Mouse (Mus musculus): ENCODE measurements around the gene Klre1. TPM values are rescaled to one million over a fixed set of nuclear protein-coding genes. Genes with fewer than 3 reads are reported as not detected.

Klre1 gene
- polyA plus RNA-seq, 1 experiment: not detected

- no peak for TF ChIP-seq GATA1 (IDR thresholded peaks at IDR 0.05; ENCODE audit: low read length)
Measured at GRCm38 (mm10) chr6:129558946-129559640, 18.6 kb upstream of the Klre1 start.

GRCm38 (mm10) chr6:129559641-129560027 lies 18.1 kb upstream of the Klre1 start:
- TF ChIP-seq GATA1 (IDR thresholded peaks at IDR 0.05; ENCODE audit: low read length): no peak

GRCm38 (mm10) chr6:129565257-129565656 lies 12.4 kb upstream of the Klre1 start:
- no peak for TF ChIP-seq GATA1 (IDR thresholded peaks at IDR 0.05; ENCODE audit: low read length)

- TF ChIP-seq GATA1 (IDR thresholded peaks at IDR 0.05; ENCODE audit: low read length): no peak
Measured at GRCm38 (mm10) chr6:129575315-129575714, 2.4 kb upstream of the Klre1 start.

GRCm38 (mm10) chr6:129581274-129581673 lies 3.6 kb downstream of the Klre1 start:
- no peak for TF ChIP-seq GATA1 (IDR thresholded peaks at IDR 0.05; ENCODE audit: low read length)

GRCm38 (mm10) chr6:129581896-129582295 lies 4.2 kb downstream of the Klre1 start:
- TF ChIP-seq GATA1 (IDR thresholded peaks at IDR 0.05; ENCODE audit: low read length): no peak

- TF ChIP-seq GATA1 (IDR thresholded peaks at IDR 0.05; ENCODE audit: low read length): no peak
Measured at GRCm38 (mm10) chr6:129583014-129583413, 5.3 kb downstream of the Klre1 start.

GRCm38 (mm10) chr6:129591508-129591907 lies 13.8 kb downstream of the Klre1 start, which contains the start of gene Klrd1:
Gene Klrd1 (plus strand): TSS chr6:129591782.
- no peak for TF ChIP-seq GATA1 (IDR thresholded peaks at IDR 0.05; ENCODE audit: low read length)

- no peak for TF ChIP-seq GATA1 (IDR thresholded peaks at IDR 0.05; ENCODE audit: low read length)
Measured at GRCm38 (mm10) chr6:129608372-129608771, 30.7 kb downstream of the Klre1 start.

GRCm38 (mm10) chr6:129623735-129624134 lies 46.0 kb downstream of the Klre1 start, which contains the start of gene Klrk1:
Gene Klrk1 (minus strand): TSS chr6:129623864.
- TF ChIP-seq GATA1 (IDR thresholded peaks at IDR 0.05; ENCODE audit: low read length): no peak

Other genes starting within 250 kb of the Klre1 start
- gene 4922502D21Rik, start 246.1 kb upstream of the Klre1 start, polyA plus RNA-seq (2012): not detected in 2 replicates
- not detected in 2 replicates for gene Clec12a, start 235.2 kb upstream of the Klre1 start, polyA plus RNA-seq (2012)
- not detected in 2 replicates for gene Clec12b, start 192.0 kb upstream of the Klre1 start, polyA plus RNA-seq (2012)
- gene Clec1b, start 180.6 kb upstream of the Klre1 start, polyA plus RNA-seq (2012): not detected in 2 replicates
- not detected in 2 replicates for gene Clec9a, start 169.0 kb upstream of the Klre1 start, polyA plus RNA-seq (2012)
- gene Clec1a, start 125.9 kb upstream of the Klre1 start, polyA plus RNA-seq (2012): not detected in 2 replicates
- not detected in 2 replicates for gene Olr1, start 70.7 kb upstream of the Klre1 start, polyA plus RNA-seq (2012)
- gene Tmem52b, start 65.3 kb upstream of the Klre1 start, polyA plus RNA-seq (2012): not detected in 2 replicates
- gene Gabarapl1, start 44.7 kb upstream of the Klre1 start, polyA plus RNA-seq (2012): 71.2 and 107 TPM in 2 replicates
- not detected in 2 replicates for gene Klrd1, start 13.9 kb downstream of the Klre1 start, polyA plus RNA-seq (2012)
- gene Klrk1, start 46.0 kb downstream of the Klre1 start, polyA plus RNA-seq (2012): not detected in 2 replicates
- gene Klrc3, start 65.4 kb downstream of the Klre1 start, polyA plus RNA-seq (2012): not detected in 2 replicates
- not detected in 2 replicates for gene Klrc2, start 82.8 kb downstream of the Klre1 start, polyA plus RNA-seq (2012)
- gene Klrc1, start 101.1 kb downstream of the Klre1 start, polyA plus RNA-seq (2012): not detected in 2 replicates
- gene Klri1, start 139.2 kb downstream of the Klre1 start, polyA plus RNA-seq (2012): not detected in 2 replicates
- not detected in 2 replicates for gene Klri2, start 162.6 kb downstream of the Klre1 start, polyA plus RNA-seq (2012)
- not detected in 2 replicates for gene Gm156, start 206.4 kb downstream of the Klre1 start, polyA plus RNA-seq (2012)